Mouse (Mus musculus): ENCODE measurements at regions not wholly inside any gene's neighbourhood (a gene's known extent, or its start where the extent isn't known, plus 50 kb on each side); places are given as distances from the start of the nearest gene placed in this dataset.
"Not testable (repeated sequence)": the region's sequence is repeated elsewhere in the genome, so short reads cannot be mapped to it uniquely, and the experiment has no call there.

- no peak for ATAC-seq (replicated peaks; ENCODE audit: low read depth, poor library complexity, severe bottlenecking)
Observed at GRCm38 (mm10) chr19:59516957-59517356, 58.8 kb downstream of the Emx2 start.

DNA sequence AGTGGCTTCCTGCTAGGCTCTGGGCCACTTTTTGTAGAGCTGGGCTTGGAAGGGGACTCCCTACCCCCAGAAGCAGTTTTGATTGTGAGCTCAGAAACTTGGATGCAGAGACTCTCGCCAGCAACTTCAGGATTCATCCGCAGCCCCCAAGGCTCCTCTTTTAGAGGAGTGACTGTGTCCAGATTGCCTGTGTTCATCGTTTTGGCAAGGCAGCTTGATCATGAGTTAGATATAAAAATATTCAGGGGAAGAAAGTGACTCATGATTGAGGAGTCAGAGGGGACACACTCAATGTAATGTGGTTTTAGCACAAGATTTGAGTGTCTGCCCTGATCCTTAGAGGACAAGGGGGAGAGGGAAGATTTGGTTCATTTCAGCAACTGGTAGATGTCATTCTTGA, 61.0 kb downstream of the Emx2 start:
- ATAC-seq (replicated peaks; ENCODE audit: low read depth, poor library complexity, severe bottlenecking): no peak

- no peak for ATAC-seq (replicated peaks; ENCODE audit: low read depth, poor library complexity, severe bottlenecking)
Observed at GRCm38 (mm10) chr19:59522176-59522575, 64.0 kb downstream of the Emx2 start.

GRCm38 (mm10) chr19:59523356-59523755, 65.2 kb downstream of the Emx2 start:
- ATAC-seq (replicated peaks; ENCODE audit: low read depth, poor library complexity, severe bottlenecking): no peak

DNA sequence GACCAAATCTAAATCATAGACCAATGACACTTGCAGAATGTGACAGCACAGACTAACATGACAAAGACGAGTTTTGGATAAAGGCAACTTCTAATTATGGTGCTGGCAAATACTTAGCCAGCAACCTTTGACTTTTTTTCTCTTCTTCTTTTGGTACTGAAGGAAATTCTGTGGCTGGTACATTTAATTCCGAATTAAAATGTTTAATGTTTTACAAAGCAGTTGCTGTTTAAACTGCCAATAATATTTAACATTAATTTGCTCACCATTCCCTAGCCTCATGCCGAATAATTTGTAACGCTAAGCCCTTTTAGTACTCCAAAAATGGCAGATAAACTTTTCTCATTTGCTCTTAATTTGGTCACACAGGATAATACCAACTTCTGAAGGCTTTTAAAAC, 105.9 kb downstream of the Emx2 start:
- no peak for ATAC-seq (replicated peaks; ENCODE audit: low read depth, poor library complexity, severe bottlenecking)

- no peak for ATAC-seq (replicated peaks; ENCODE audit: low read depth, poor library complexity, severe bottlenecking)
Observed at GRCm38 (mm10) chr19:59568907-59569306, 110.7 kb downstream of the Emx2 start.

GRCm38 (mm10) chr19:59569590-59569989, 111.4 kb downstream of the Emx2 start:
- ATAC-seq (replicated peaks; ENCODE audit: low read depth, poor library complexity, severe bottlenecking): not testable (repeated sequence)

- ATAC-seq (replicated peaks; ENCODE audit: low read depth, poor library complexity, severe bottlenecking): no peak
Observed at GRCm38 (mm10) chr19:59574346-59574745, 116.2 kb downstream of the Emx2 start.

DNA sequence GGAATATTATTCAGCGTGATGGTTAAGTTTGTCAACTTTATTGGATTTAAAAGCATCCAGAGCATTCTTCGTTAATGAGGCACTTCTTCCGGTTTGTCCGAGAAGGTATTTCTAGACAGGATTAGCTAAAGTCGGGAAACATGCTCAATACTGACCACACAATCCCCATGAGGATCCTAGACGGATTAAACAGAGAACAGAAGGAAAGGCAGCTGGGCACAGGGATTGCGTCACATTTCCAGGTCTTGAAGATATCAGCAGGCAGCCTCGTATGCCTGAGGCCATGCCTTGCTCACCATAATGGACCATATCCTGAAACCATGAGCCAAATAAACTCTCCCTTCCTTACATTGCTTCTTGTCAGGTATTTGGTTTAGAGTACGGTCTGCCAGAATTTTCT, 119.7 kb downstream of the Emx2 start:
- no peak for ATAC-seq (replicated peaks; ENCODE audit: low read depth, poor library complexity, severe bottlenecking)

DNA sequence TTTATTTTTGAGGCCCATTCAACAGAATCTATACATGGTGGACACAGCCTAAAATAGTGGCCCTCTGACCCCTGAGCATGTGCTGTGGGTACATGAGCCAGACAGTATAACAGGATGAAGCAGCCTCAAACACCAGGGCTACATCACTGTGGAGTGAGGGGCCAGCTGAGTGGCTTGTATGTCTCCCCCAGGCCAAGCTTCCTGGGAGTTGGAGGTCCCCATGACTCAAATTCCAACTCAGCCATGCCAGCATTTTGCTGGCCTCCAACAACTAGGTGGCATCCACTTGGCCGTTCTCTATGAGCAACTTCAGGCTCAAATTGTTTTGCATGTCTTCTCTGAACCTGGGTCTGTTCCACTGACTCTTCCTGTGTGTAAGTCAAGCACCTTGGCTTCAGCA, 121.5 kb downstream of the Emx2 start:
- ATAC-seq (replicated peaks; ENCODE audit: low read depth, poor library complexity, severe bottlenecking): no peak

GRCm38 (mm10) chr19:59585835-59586234, 127.7 kb downstream of the Emx2 start:
- no peak for ATAC-seq (replicated peaks; ENCODE audit: low read depth, poor library complexity, severe bottlenecking)

GRCm38 (mm10) chr19:59587303-59587702, 129.1 kb downstream of the Emx2 start:
- no peak for ATAC-seq (replicated peaks; ENCODE audit: low read depth, poor library complexity, severe bottlenecking)

DNA sequence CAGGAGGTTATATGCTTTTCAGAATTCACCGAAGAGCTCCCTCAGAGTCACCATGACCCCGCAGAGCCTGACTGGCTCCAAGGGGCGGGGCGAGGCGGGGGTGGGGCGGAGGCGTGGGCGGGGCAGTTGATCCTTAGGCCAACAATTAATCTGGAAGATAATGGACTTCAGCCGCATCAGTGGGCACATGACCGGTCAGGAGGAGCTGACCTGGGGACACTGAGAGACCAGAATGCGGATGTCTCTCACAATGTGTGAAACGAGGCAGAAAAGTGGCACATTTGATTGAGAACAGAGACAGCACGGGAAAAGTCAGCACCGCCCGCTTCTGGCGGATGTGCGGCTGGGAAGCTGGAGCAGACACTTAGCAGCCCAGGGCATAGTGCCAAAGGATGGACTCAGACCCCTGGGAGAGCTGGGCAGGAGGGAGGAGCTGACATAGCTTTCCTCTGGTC, 129.9 kb downstream of the Emx2 start:
- no peak for ATAC-seq (replicated peaks; ENCODE audit: low read depth, poor library complexity, severe bottlenecking)

DNA sequence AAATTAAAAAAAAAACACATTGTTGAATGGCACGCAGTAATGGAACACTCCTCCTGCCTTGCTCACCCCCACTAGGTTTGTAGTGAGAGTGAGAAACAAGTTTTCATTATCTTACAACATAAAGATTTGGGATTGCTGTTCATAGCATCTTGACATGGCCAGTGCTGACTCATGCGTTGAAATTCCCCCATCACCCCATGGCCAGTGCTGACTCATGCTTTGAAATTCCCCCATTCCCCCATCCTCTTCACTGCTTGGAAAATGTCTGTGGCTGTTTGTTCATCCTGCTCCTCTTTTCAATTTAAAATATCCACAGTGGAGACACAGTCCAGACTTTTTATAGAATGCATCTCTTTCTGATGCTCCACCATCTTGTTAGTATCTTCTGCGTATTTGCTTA, 131.8 kb downstream of the Emx2 start:
- ATAC-seq (replicated peaks; ENCODE audit: low read depth, poor library complexity, severe bottlenecking): no peak

- no peak for ATAC-seq (replicated peaks; ENCODE audit: low read depth, poor library complexity, severe bottlenecking)
Observed at GRCm38 (mm10) chr19:59592060-59592459, 133.9 kb downstream of the Emx2 start.

DNA sequence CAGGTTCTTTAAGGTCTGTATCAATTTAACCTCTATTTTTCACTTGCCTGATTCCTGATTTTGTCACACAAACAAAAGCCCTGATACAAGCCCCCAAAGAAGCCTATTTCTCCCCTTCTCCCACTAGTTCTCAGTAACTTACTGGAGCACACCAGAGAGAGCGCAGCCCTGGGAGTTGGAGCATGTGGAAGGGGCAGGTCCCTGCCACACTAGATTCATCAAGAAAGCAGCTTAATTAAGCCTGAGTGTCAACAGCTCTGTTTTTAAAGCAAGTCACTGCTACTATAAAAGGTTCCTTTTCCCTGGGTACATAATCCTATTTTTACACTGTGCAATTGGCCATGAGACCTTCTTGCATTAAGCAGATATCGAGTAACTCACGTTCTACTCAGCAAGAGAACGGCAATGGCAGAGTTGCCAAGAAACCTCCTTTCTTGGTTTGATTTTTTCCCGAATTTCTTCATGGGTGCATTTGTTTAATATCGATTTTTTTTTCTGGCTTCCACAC, 166.2 kb downstream of the Emx2 start:
- ATAC-seq (replicated peaks; ENCODE audit: low read depth, poor library complexity, severe bottlenecking): no peak

DNA sequence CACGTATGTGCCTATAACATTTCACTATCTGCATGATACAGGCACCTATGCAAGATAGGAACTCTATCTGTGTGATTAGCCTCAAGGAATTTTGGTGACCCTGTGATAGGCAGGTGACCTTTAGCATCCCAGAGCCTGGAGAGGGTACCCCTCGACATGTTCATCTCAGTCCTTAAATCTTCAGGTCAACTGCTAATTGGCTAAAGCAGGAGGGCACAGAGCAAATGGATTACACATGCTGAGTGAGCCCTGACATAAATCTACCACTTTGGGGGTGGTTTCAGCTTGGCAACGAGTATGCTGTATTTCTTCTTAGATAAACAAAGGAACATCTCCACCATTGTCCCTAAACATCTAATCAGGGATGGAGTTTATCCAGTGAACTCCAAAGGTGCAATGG, 169.5 kb downstream of the Emx2 start:
- no peak for ATAC-seq (replicated peaks; ENCODE audit: low read depth, poor library complexity, severe bottlenecking)

DNA sequence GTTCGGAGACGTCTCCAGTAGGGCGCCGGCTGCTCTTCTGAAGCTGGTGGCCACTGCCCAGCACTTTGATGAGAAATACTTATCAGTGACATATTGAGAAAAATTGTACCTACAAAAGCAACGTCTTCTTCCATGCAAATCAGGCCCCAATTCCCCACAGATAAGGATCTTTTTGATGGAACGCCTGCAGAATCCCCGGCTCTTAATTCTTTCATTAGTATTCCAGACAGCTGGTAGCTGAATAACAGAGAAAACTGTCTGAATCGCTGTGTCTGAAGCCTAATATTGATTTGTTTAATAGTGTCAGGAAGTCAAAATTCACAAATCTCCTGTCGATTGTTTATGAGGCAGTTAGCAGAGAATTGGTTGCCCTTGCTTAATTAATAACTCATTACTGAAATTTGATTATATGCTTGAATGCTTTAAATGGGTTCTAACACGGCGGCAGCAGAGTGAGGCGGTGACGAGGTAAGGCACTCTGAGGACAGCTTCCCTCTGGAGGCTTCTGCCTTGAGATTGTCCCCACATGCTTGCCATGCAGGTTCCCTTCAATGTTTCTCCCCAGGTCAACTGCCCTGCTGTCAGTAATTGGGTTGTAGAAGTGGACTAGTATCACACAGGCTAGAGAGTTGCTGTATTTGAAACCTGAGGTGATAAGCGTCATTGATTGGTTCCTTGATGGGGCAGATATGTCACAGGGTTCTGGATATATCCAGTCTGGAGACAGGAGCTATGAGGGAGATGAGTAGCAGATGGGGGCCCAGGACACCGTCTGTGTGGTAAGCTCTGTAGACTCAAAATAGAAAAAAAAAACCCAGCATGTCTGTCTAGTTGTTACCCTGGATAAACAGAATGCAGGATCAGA, 170.4 kb downstream of the Emx2 start:
- no peak for ATAC-seq (replicated peaks; ENCODE audit: low read depth, poor library complexity, severe bottlenecking)

DNA sequence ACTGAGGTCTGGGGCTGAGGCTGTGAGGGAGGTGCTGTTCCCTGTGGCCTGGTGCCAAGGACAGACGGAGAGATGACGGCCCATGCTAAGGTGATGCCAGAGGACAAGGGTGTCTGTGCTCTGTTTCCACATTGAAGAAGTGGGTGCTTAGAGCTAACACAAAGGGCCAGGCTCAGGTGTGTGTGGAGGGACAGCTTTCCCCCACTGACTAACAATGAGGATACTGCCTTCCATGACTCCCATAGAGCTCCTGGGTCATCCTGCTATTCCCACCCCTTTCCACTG, 170.9 kb downstream of the Emx2 start:
- ATAC-seq (replicated peaks; ENCODE audit: low read depth, poor library complexity, severe bottlenecking): no peak

DNA sequence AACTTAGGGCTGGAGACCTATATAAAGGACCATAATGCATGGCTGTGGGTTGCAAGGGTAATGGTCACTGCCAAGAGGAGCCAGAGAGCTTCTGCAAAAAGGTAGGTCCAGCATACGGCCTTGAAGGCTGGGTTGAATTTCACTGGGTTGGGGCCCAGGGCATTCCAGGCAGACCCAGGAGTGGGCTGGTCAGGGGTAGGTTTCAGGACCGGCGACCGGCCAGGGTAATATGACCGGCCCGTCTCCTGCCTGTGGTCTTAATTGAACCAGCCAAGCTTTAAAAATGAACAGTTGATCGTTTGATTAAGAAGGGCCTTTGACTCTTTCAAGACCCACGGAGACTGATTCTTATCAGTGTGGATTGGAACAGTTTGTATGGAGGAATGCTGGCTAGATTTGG, 171.9 kb downstream of the Emx2 start:
- ATAC-seq (replicated peaks; ENCODE audit: low read depth, poor library complexity, severe bottlenecking): no peak

- ATAC-seq (replicated peaks; ENCODE audit: low read depth, poor library complexity, severe bottlenecking): no peak
Observed at GRCm38 (mm10) chr19:59630706-59631105, 172.5 kb downstream of the Emx2 start.

DNA sequence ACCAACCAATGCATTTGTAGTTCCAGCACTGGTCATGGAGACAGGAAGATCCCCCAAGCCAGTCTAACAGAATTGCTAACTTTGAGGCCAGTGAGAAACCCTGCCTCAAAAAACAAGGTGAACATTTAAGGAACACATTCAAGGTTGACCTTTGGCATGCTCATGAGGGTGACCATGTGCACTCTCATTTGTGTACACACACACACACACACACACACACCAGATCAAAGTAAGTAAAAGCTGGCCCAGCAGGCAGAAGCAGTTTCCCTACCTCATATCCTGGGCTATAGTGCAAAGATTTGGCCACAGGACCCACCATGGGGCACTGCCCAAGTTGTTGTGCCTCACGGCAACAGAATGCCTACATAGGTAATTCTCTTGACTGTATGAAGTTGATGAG, 173.4 kb downstream of the Emx2 start:
- ATAC-seq (replicated peaks; ENCODE audit: low read depth, poor library complexity, severe bottlenecking): no peak
